Mouse (Mus musculus): Measurements from ENCODE around the gene Adamts18. TPM values are rescaled to one million over a fixed set of nuclear protein-coding genes. Genes with fewer than 3 reads are reported as not detected.

Adamts18 gene
- 2.6 and 2.7 TPM in 2 replicates for polyA plus RNA-seq (2012; rRNA removed)
- 3.1 and 4.1 TPM in 2 replicates for polyA plus RNA-seq (2014; fragmentation: Nextera tagmentation; extraction: Ambion mirVana)

GRCm38 (mm10) chr8:113848653-113849135 lies at the start of gene Adamts18:
Gene Adamts18, minus strand, starts transcription at chr8:113848738.
- H3K4me3 ChIP-seq (replicated peaks; ENCODE audit: low read length): peak within 1 kb of the TSS; percentile 46
- DNase-seq (ENCODE audit: low spot score) (peak; percentile 32), ATAC-seq (ENCODE audit: low FRiP score, low read depth) (peak; percentile 38; the same call in 1 of the 2 replicates)
- H3K27ac ChIP-seq (replicated peaks; ENCODE audit: low read depth, low read length): no peak within 1 kb of the TSS
- H3K27me3 ChIP-seq (ENCODE audit: control insufficient read depth, insufficient read depth, low read length): peaks cover 57% of the 10 kb centered on the region
- peaks cover 14% of the 10 kb centered on the region for H3K4me1 ChIP-seq (ENCODE audit: control insufficient read depth, insufficient read depth, low read length)
- H3K9ac ChIP-seq (ENCODE audit: low read depth, low read length, severe bottlenecking): peak within 1 kb of the TSS; percentile 49
- no peaks in the 10 kb centered on the region for H3K36me3 ChIP-seq (ENCODE audit: control insufficient read depth, insufficient read depth, low read length)
- TF ChIP-seq POLR2A (IDR thresholded peaks at IDR 0.05; ENCODE audit: borderline replicate concordance, extremely low read depth, insufficient read depth, insufficient read length): no peak
- under 1% methylated on average over 32 of the region's 32 CpGs for WGBS
- H3K4me2 ChIP-seq (replicated peaks; ENCODE audit: low read depth, low read length, severe bottlenecking): peak within 1 kb of the TSS; percentile 90
- H3K9me3 ChIP-seq (ENCODE audit: control insufficient read depth, low read length): no peaks in the 10 kb centered on the region

GRCm38 (mm10) chr8:113896446-113896845 lies 47.9 kb upstream of the Adamts18 start:
- ATAC-seq (ENCODE audit: low FRiP score, low read depth) (no peak), DNase-seq (ENCODE audit: low spot score) (no peak)
- WGBS: 86% methylated on average over 1 of the region's 1 CpGs
- TF ChIP-seq POLR2A (IDR thresholded peaks at IDR 0.05; ENCODE audit: borderline replicate concordance, extremely low read depth, insufficient read depth, insufficient read length): no peak
- H3K36me3 ChIP-seq (ENCODE audit: control insufficient read depth, insufficient read depth, low read length): no peaks in the 10 kb centered on the region
- H3K4me3 ChIP-seq (replicated peaks; ENCODE audit: low read length): no peak overlapping the region
- no peaks in the 10 kb centered on the region for H3K4me1 ChIP-seq (ENCODE audit: control insufficient read depth, insufficient read depth, low read length)
- no peak overlapping the region for H3K9ac ChIP-seq (ENCODE audit: low read depth, low read length, severe bottlenecking)
- H3K27me3 ChIP-seq (ENCODE audit: control insufficient read depth, insufficient read depth, low read length): no peaks in the 10 kb centered on the region
- no peaks in the 10 kb centered on the region for H3K9me3 ChIP-seq (ENCODE audit: control insufficient read depth, low read length)
- no peak overlapping the region for H3K27ac ChIP-seq (replicated peaks; ENCODE audit: low read depth, low read length)
- no peak overlapping the region for H3K4me2 ChIP-seq (replicated peaks; ENCODE audit: low read depth, low read length, severe bottlenecking)

- H3K4me3 ChIP-seq (replicated peaks; ENCODE audit: low read length): no peak overlapping the region
- 54% methylated on average over 3 of the region's 3 CpGs for WGBS
- no peaks in the 10 kb centered on the region for H3K4me1 ChIP-seq (ENCODE audit: control insufficient read depth, insufficient read depth, low read length)
- no peaks in the 10 kb centered on the region for H3K9me3 ChIP-seq (ENCODE audit: control insufficient read depth, low read length)
- H3K27me3 ChIP-seq (ENCODE audit: control insufficient read depth, insufficient read depth, low read length): no peaks in the 10 kb centered on the region
- no peaks in the 10 kb centered on the region for H3K36me3 ChIP-seq (ENCODE audit: control insufficient read depth, insufficient read depth, low read length)
- no peak overlapping the region for H3K27ac ChIP-seq (replicated peaks; ENCODE audit: low read depth, low read length)
- H3K9ac ChIP-seq (ENCODE audit: low read depth, low read length, severe bottlenecking): no peak overlapping the region
- no peak for TF ChIP-seq POLR2A (IDR thresholded peaks at IDR 0.05; ENCODE audit: borderline replicate concordance, extremely low read depth, insufficient read depth, insufficient read length)
- ATAC-seq (ENCODE audit: low FRiP score, low read depth) (no peak), DNase-seq (ENCODE audit: low spot score) (no peak)
- H3K4me2 ChIP-seq (replicated peaks; ENCODE audit: low read depth, low read length, severe bottlenecking): no peak overlapping the region
Observed at GRCm38 (mm10) chr8:113891376-113891775, 42.8 kb upstream of the Adamts18 start.

GRCm38 (mm10) chr8:113886509-113886908 lies 38.0 kb upstream of the Adamts18 start:
- Histone ChIP-seq H3K9me3 (ENCODE audit: control insufficient read depth, low read length) (no peaks in the 10 kb centered on the region), H3K4me3 (replicated peaks; ENCODE audit: low read length) (no peak overlapping the region), H3K4me1 (ENCODE audit: control insufficient read depth, insufficient read depth, low read length) (no peaks in the 10 kb centered on the region), H3K27me3 (ENCODE audit: control insufficient read depth, insufficient read depth, low read length) (no peaks in the 10 kb centered on the region), H3K4me2 (replicated peaks; ENCODE audit: low read depth, low read length, severe bottlenecking) (no peak overlapping the region), H3K27ac (replicated peaks; ENCODE audit: low read depth, low read length) (no peak overlapping the region), H3K36me3 (ENCODE audit: control insufficient read depth, insufficient read depth, low read length) (no peaks in the 10 kb centered on the region), H3K9ac (ENCODE audit: low read depth, low read length, severe bottlenecking) (no peak overlapping the region)
- TF ChIP-seq POLR2A (IDR thresholded peaks at IDR 0.05; ENCODE audit: borderline replicate concordance, extremely low read depth, insufficient read depth, insufficient read length): no peak
- DNase-seq (ENCODE audit: low spot score) (no peak), ATAC-seq (ENCODE audit: low FRiP score, low read depth) (no peak)
- 92% methylated on average over 3 of the region's 3 CpGs for WGBS

- Histone ChIP-seq H3K27ac (replicated peaks; ENCODE audit: low read depth, low read length) (no peak overlapping the region), H3K9ac (ENCODE audit: low read depth, low read length, severe bottlenecking) (no peak overlapping the region), H3K4me2 (replicated peaks; ENCODE audit: low read depth, low read length, severe bottlenecking) (no peak overlapping the region), H3K36me3 (ENCODE audit: control insufficient read depth, insufficient read depth, low read length) (no peaks in the 10 kb centered on the region), H3K9me3 (ENCODE audit: control insufficient read depth, low read length) (no peaks in the 10 kb centered on the region), H3K4me3 (replicated peaks; ENCODE audit: low read length) (no peak overlapping the region), H3K27me3 (ENCODE audit: control insufficient read depth, insufficient read depth, low read length) (no peaks in the 10 kb centered on the region), H3K4me1 (ENCODE audit: control insufficient read depth, insufficient read depth, low read length) (no peaks in the 10 kb centered on the region)
- WGBS: 90% methylated on average over 2 of the region's 2 CpGs
- ATAC-seq (ENCODE audit: low FRiP score, low read depth) (no peak), DNase-seq (ENCODE audit: low spot score) (no peak)
- no peak for TF ChIP-seq POLR2A (IDR thresholded peaks at IDR 0.05; ENCODE audit: borderline replicate concordance, extremely low read depth, insufficient read depth, insufficient read length)
Observed at GRCm38 (mm10) chr8:113885101-113885500, 36.6 kb upstream of the Adamts18 start.
